8 mouse cellular contexts compared by ENCODE assay signal in genomic region chr11:95837059-95837458, GRCm38 (mm10). TPM values are rescaled to one million over a fixed set of nuclear protein-coding genes. Genes with fewer than 3 reads are reported as not detected.
DNase-seq lines count a peak whose midpoint lies in the region; ATAC-seq lines count a peak whose summit lies in the region.

Gngt2 (plus strand) TSS chr11:95837216.

- intact Hi-C loops in gastrocnemius, postnatal 36 days (cut with DNase I) = no loop called here

- peak; percentile 64 for DNase-seq in midbrain, embryonic 11.5 days (ENCODE audit: low spot score, missing footprints)
- DNase-seq in adrenal gland, postnatal 10 days = peak; percentile 91
- peak; percentile 68 to 85 for DNase-seq in gastrocnemius, postnatal 36 days
- peak; percentile 91 for DNase-seq in kidney, adult 18-20 months
- peak; percentile 60 for DNase-seq in yolk sac, embryonic 10.5 days (ENCODE audit: low spot score)
- no peak for DNase-seq in layer of hippocampus, adult 9-11 months

- no peak within 1 kb of the TSS for H3K4me3 ChIP-seq in midbrain, embryonic 11.5 days (ENCODE audit: low read depth, low read length)
- no peak within 1 kb of the TSS for H3K4me3 ChIP-seq in midbrain, embryonic 13.5 days (replicated peaks)
- H3K4me3 ChIP-seq in lung, embryonic 15.5 days = no peak within 1 kb of the TSS

- H3K9ac ChIP-seq in midbrain, embryonic 11.5 days (ENCODE audit: low read length) = no peak within 1 kb of the TSS
- no peak within 1 kb of the TSS for H3K9ac ChIP-seq in midbrain, embryonic 13.5 days (replicated peaks)
- H3K9ac ChIP-seq in lung, embryonic 15.5 days = no peak within 1 kb of the TSS

- WGBS in midbrain, embryonic 11.5 days = 84% methylated on average over 10 of the region's 10 CpGs
- 76% methylated on average over 10 of the region's 10 CpGs for WGBS in midbrain, embryonic 13.5 days
- WGBS in lung, embryonic 15.5 days = 14% methylated on average over 10 of the region's 10 CpGs

- H3K9me3 ChIP-seq in midbrain, embryonic 11.5 days (ENCODE audit: control insufficient read depth, low read length) = no peaks in the 10 kb centered on the region
- H3K9me3 ChIP-seq in midbrain, embryonic 13.5 days = no peaks in the 10 kb centered on the region
- no peaks in the 10 kb centered on the region for H3K9me3 ChIP-seq in lung, embryonic 15.5 days

- H3K4me2 ChIP-seq in midbrain, embryonic 11.5 days = no peak within 1 kb of the TSS
- no peak within 1 kb of the TSS for H3K4me2 ChIP-seq in midbrain, embryonic 13.5 days (replicated peaks)
- H3K4me2 ChIP-seq in lung, embryonic 15.5 days = peak within 1 kb of the TSS; percentile 40

- H3K36me3 ChIP-seq in midbrain, embryonic 11.5 days (ENCODE audit: control insufficient read depth, insufficient read depth, low read length) = no peaks in the 10 kb centered on the region
- H3K36me3 ChIP-seq in midbrain, embryonic 13.5 days = no peaks in the 10 kb centered on the region
- no peaks in the 10 kb centered on the region for H3K36me3 ChIP-seq in lung, embryonic 15.5 days

- peaks cover 48% of the 10 kb centered on the region for H3K27me3 ChIP-seq in midbrain, embryonic 11.5 days (ENCODE audit: control insufficient read depth, insufficient read depth, low read length)
- H3K27me3 ChIP-seq in midbrain, embryonic 13.5 days = peaks cover 76% of the 10 kb centered on the region
- H3K27me3 ChIP-seq in lung, embryonic 15.5 days = peaks cover 32% of the 10 kb centered on the region

- no peak for ATAC-seq in midbrain, embryonic 11.5 days (ENCODE audit: low FRiP score)
- ATAC-seq in midbrain, embryonic 13.5 days = no peak
- ATAC-seq in lung, embryonic 15.5 days (ENCODE audit: borderline replicate concordance, extremely low read depth, low FRiP score, low TSS enrichment) = 0 out of 2 replicates have a peak, but pooled peaks have one; percentile 47

- H3K27ac ChIP-seq in midbrain, embryonic 11.5 days (ENCODE audit: low read depth, low read length) = no peak within 1 kb of the TSS
- H3K27ac ChIP-seq in midbrain, embryonic 13.5 days = no peak within 1 kb of the TSS
- H3K27ac ChIP-seq in lung, embryonic 15.5 days = peak within 1 kb of the TSS; percentile 78

- H3K4me1 ChIP-seq in midbrain, embryonic 11.5 days (ENCODE audit: control insufficient read depth, insufficient read depth, low read length) = peaks cover 14% of the 10 kb centered on the region; the same call in 1 of the 2 replicates
- peaks cover 22% of the 10 kb centered on the region for H3K4me1 ChIP-seq in midbrain, embryonic 13.5 days (replicated peaks)
- peaks cover 60% of the 10 kb centered on the region for H3K4me1 ChIP-seq in lung, embryonic 15.5 days

RNA-seq across cellular contexts. Expression of gene Gngt2, which starts in this region (rescaled TPM):
- 4.9 and 5.6 TPM in 2 replicates for polyA plus RNA-seq in midbrain, embryonic 11.5 days (2014; fragmentation: Nextera tagmentation; extraction: Ambion mirVana)
- polyA plus RNA-seq in midbrain, embryonic 13.5 days (2015; fragmentation: Nextera tagmentation; extraction: Ambion mirVana) = 2.7 and 3.8 TPM in 2 replicates
- total RNA-seq in adrenal gland, postnatal 10 days (2021) = 10 to 100 TPM; 21.9 to 22.9 TPM
- 1 to 10 TPM; 4.2 to 5.5 TPM for total RNA-seq in gastrocnemius, postnatal 36 days (2021)
- 18.9 and 20.9 TPM in 2 replicates for polyA plus RNA-seq in lung, embryonic 15.5 days (2015; fragmentation: Nextera tagmentation; extraction: Ambion mirVana)
